Mouse (Mus musculus) retina, postnatal 1 day (tissue): ENCODE measurements around the gene Rhbdf2.
A peak's percentile ranks its signal among the peaks of the same experiment; 100 is the strongest.

Experiments
- DNase-seq: peaks from one replicate; pipeline ENCODE4 v3.0.0-alpha.2; 2012

Rhbdf2 gene

GRCm38 (mm10) chr11:116586310-116586709, 40.5 kb downstream of the Rhbdf2 start, which contains the start of gene Aanat:
Aanat (plus strand) TSS chr11:116586432.
- DNase-seq: no peak

- no peak for DNase-seq
Measured at GRCm38 (mm10) chr11:116585682-116586081, 41.1 kb downstream of the Rhbdf2 start.

- peak; percentile 93 for DNase-seq
Measured at GRCm38 (mm10) chr11:116581376-116581814, 45.4 kb downstream of the Rhbdf2 start, which contains the start of gene Ube2o. Ube2o (minus strand) TSS chr11:116581447.

GRCm38 (mm10) chr11:116580711-116581375, 46.0 kb downstream of the Rhbdf2 start:
- DNase-seq: peak; percentile 67

GRCm38 (mm10) chr11:116580031-116580652, 46.7 kb downstream of the Rhbdf2 start:
- DNase-seq: no peak

GRCm38 (mm10) chr11:116579280-116579679, 47.5 kb downstream of the Rhbdf2 start:
- DNase-seq: no peak

GRCm38 (mm10) chr11:116575396-116575795, 51.4 kb downstream of the Rhbdf2 start:
- DNase-seq: no peak

GRCm38 (mm10) chr11:116574982-116575381, 51.8 kb downstream of the Rhbdf2 start:
- DNase-seq: no peak

- DNase-seq: no peak
Measured at GRCm38 (mm10) chr11:116574486-116574885, 52.3 kb downstream of the Rhbdf2 start.

GRCm38 (mm10) chr11:116572756-116573543, 53.9 kb downstream of the Rhbdf2 start:
- no peak for DNase-seq

GRCm38 (mm10) chr11:116571767-116572679, 54.8 kb downstream of the Rhbdf2 start:
- no peak for DNase-seq

GRCm38 (mm10) chr11:116570821-116571220, 56.0 kb downstream of the Rhbdf2 start:
- DNase-seq: no peak

- no peak for DNase-seq
Measured at GRCm38 (mm10) chr11:116567531-116567930, 59.3 kb downstream of the Rhbdf2 start.

- no peak for DNase-seq
Measured at GRCm38 (mm10) chr11:116565283-116566041, 61.4 kb downstream of the Rhbdf2 start.

GRCm38 (mm10) chr11:116556308-116556707, 70.5 kb downstream of the Rhbdf2 start:
- DNase-seq: no peak

- DNase-seq: no peak
Measured at GRCm38 (mm10) chr11:116555572-116555971, 71.2 kb downstream of the Rhbdf2 start.

GRCm38 (mm10) chr11:116554171-116554878, 72.5 kb downstream of the Rhbdf2 start:
- DNase-seq: peak; percentile 85

- DNase-seq: no peak
Measured at GRCm38 (mm10) chr11:116552194-116552593, 74.6 kb downstream of the Rhbdf2 start.

- DNase-seq: no peak
Measured at GRCm38 (mm10) chr11:116550748-116551147, 76.1 kb downstream of the Rhbdf2 start.

- DNase-seq: no peak
Measured at GRCm38 (mm10) chr11:116549273-116550038, 77.4 kb downstream of the Rhbdf2 start.
